Mouse (Mus musculus) urinary bladder, postnatal 4 days (tissue): ENCODE results near the gene 1190005I06Rik.

Experiments used
- DNase-seq, 2 experiments: peaks; one replicate each; pipeline ENCODE4 v3.0.0; 2021 to 2022; ENCODE audit warnings: low spot score in 2 of 2

Gene 1190005I06Rik

GRCm38 (mm10) chr8:120577821-120578220, 69.6 kb downstream of the 1190005I06Rik start:
- no peak for DNase-seq

DNA sequence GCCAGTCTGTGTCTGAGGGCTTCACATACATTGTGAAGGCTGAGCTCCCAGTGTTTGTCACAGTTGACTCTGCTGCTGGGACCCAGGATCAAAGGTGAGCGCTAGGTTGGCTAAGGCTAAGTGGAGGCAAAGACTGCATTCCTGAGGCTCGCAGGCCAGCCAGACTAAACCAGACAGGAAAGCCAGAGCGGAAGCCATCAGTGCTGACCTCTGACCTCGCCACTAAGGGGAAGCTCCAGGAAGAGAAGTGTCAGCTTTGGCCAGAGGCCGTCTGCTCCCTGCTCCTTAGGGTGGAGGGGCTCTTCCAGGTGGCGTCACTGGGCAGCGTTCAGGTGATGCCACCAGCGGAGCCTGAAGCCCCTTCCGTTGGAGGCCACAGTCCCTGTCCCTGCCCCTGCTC, 71.6 kb downstream of the 1190005I06Rik start:
- no peak for DNase-seq

- no peak for DNase-seq
These were observed 72.5 kb downstream of the 1190005I06Rik start for GRCm38 (mm10) chr8:120574941-120575340.

DNA sequence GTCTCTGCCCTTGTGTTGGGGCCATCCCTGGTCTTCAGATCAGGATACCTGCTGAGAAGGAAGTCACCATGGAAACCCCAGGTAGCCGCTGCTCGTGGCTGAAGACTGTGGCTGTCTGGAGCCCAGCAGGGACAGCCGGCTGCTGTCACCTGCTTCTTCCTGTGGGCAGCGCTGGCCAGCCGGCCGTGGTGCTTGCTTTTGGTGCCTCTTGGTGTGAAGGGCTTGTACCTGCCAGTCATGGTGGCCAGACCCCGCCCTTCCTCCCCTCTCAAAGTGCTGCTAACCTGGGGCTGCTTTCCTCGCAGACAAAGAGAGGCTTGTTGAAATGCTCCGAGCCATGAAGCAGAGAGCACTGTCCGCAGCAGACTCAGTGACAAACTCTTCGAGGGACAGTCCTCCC, 73.6 kb downstream of the 1190005I06Rik start:
- no peak for DNase-seq

- no peak for DNase-seq
These were observed 74.9 kb downstream of the 1190005I06Rik start for GRCm38 (mm10) chr8:120572534-120572933.

DNA sequence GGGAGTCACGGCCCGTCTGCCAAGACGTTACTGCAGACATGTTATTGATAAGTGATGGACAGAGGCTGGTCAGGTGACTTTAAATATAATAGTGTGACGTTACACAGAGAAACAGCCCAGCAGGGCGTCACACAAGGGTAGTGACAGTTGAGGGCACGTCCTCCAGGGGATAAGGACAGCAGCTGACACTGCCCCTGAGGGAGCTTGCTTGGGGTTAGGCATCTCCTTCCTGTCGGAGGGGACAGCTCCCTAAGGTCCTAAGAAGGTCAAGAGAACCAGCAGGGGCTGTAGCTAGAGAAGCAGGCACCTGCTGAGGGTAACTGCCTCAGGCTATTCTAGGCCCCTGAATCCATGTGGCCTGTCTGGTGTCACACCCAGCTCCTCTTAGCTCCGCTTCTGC, 75.9 kb downstream of the 1190005I06Rik start:
- no peak for DNase-seq

GRCm38 (mm10) chr8:120569939-120570715, 77.3 kb downstream of the 1190005I06Rik start:
- peak; percentile 68 to 82 for DNase-seq

DNA sequence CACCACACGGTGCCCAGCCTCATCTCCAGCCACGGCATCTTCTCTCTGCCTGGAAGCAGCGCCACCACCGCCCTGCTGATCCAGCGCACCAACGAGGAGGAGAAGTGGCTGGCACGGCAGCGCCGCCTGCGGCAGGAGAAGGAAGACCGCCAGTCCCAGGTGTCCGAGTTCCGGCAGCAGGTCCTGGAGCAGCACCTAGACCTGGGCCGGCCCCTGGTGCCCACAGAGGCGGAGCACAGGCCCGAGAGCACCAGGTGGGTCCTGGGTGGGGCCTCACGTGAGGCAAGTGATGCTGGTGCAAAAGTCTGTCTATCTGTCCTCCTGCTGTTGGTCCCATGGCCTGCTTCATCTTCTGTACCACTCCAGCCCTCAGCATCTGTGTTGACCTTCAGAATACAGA, 78.3 kb downstream of the 1190005I06Rik start:
- no peak for DNase-seq

DNA sequence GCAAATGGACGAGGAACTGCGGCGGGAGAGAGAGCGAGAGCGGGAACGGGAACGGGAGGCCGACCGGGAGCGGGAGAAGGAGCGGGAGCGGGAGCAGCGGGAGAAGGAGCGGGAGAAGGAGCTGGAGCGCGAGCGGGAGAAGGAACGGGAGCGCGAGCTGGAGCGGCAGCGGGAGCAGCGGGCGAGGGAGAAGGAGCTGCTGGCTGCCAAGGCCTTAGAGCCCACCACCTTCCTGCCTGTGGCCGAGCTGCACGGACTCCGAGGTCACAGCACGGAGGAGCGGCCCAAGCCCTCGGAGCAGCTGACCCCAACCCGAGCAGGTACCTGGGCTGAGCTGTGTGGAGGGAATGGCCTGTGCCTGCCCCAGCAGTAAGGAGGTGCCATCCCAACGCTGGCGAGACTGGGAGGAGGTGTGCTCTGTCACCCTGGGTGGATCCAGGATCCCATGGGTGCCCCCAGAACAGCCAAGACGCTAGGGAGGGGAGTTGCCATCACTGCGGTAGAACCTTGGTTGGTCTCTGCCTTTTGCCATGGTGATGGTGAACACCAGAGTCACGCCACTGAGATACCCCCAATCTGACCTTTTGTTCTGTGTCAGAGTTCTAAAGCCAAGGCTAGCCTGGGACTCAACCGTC, 79.2 kb downstream of the 1190005I06Rik start:
- no peak for DNase-seq

DNA sequence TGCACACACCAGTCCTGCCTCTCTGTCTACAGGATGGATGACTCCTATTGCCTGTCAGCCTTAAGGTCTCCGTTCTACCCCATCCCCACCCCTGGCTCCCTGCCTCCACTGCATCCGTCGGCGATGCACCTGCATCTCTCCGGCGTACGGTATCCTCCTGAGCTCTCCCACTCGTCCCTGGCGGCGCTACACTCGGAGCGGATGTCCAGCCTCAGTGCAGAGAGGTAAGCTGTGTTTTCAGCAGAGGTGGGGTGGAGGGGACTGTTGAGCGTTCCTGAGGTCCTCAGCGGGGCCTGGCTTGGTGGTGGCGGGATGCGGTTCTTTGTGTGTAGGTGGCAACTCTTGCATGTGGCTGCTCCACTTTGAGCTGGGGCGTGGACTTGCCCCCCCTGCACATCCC, 79.7 kb downstream of the 1190005I06Rik start:
- no peak for DNase-seq

DNA sequence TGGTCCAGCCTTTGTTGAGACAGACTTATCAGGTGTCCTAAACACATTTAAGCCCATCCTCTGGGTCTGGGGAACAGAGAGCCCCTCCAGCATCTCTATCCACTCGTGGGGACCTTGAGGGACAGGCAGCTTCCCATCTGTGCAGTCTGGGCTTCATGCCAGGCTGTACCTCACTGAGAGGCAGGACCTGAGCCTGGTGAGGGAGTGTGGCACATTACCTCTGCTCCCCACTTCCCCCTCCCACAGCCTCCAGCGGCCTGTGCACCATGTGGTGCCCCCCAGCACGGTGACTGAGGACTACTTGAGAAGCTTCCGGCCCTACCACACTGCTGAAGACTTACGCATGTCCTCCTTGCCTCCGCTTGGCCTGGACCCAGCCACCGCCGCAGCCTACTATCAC, 80.8 kb downstream of the 1190005I06Rik start:
- no peak for DNase-seq

DNA sequence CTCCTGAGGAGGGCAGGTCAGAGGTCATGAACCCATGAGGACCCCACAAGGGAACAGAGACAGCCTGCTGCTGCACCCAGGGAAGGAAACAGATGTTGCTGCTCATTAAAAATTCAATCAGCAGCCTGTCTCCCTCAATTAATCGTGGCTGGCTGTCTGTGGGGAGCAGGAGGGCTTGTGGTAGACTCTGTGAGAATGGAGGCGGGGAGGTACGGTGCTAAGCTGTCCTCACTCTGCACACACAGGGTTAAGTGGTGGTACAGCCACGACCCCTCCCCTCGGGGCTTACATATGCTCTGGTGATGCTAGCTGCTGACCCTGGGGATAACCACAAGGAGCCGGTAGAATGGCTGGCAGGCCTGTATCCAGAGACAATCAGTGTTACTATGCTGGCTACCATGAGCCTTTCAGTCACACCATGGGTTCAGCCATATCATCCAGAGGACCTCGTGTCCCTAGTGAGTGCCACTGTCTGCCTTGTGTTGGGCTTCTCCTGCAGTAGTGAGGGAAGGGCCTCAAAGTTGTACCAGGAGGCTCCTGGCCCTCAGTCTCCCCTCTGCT, 82.2 kb downstream of the 1190005I06Rik start:
- DNase-seq, result no peak

DNA sequence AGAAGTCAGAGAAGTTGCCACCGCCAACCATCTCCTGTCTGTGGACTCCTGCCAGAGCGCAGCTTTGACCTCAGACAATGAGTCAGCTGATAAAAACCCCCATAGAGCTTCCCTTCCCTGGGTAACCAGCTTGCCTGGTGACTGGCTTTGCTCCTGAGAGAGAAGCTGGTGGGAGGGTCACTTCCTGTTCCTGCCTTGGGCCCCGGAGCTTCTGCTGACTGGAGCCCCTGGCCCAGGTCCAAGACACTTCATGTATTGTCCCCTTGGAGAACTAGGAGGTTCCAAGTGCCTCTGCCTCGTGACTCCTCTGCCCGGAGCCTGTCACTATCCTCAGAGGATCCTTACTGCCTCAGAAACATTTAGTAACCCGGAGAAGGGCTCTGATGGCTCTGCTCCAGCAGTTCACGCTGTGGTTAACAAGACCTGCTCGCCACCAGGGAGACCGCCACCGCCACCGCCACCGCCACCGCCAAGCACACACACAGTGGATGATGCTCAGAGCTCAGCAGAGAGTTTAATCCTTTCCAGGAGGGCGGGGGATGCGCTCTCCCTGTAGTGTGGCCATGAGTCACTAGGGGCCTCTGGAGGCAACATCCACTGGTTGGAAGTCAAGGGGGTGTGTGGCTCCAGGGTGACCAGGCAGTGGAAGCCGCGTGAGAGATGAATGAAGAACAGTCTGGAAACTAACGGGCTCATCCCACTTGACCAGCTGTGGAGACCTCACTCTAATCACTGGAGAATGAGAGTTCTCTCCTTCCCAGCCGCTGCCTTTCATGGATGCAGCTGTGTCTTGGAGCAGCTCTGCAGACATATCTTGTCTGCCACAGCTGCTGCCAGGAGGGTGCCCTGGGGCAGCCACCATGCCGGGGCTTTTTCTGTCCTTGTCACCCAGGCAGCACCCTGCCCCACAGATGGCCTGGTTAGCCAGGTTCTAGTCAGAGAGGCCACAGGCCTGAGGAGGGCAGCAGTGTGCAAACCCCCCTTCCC, 83.3 kb downstream of the 1190005I06Rik start:
- DNase-seq, result peak; percentile 78 to 84

DNA sequence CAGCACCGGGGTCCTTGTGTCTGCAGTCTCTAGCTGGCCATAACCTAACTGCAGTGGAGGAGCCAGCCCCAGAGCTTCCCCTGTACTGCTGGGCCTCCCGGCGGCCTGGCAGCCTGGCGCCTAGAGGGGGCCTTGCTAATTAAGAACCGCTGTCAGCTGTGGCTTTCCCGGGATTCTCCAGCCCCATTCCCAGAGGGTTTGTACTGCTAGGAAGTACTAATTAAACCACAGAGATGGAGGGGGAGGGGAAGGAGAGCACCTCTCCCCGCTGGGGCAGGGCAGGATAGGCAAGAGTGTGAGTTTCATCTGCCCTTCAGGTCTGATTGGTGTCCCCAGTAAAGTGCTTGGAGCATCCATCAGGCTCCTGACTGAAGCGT, 84.1 kb downstream of the 1190005I06Rik start:
- DNase-seq, result no peak

GRCm38 (mm10) chr8:120562680-120563347, 84.6 kb downstream of the 1190005I06Rik start:
- no peak for DNase-seq

DNA sequence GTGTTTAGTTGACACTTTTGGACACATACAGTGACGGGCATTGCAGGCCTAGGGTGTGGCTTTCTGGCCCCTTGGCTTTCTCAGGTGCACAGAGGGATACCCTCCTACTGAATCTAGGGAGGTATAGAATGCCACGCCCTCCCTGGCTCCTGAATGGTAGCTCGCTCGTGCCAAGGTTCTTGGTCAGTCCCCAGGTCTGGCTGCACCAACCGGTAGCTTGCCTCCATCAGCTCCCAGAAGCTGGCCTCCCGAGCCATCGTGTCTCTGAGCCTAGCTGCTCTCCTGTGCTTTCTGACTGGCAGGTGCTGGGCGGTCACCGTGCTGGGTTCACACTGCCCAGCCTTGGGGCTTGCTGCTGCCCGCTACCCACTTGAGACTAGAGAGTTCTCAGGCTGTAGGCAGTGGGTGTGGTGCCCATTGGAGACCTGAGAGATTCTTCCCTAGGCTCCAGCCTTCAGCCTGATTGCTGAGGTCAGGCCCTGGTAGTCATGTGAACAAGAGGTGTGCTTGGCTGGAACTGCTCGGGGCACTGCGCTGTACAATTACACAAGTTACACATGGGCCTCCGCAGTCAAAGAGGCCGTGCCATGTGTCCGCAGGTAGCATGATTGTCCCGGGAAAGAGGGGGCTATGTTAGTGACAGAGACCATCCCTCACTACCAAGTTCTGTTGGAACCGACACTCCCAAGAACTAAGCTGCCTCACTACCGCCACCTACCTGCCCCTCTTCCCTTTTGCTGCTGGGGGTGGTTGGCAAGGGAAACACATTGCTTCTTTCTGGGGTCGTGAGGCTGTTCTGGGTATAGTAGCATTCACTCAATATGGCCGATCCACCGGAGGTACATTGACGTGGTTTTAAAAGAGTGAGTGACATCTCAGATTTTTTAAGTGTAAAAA, 85.6 kb downstream of the 1190005I06Rik start:
- no peak for DNase-seq

DNA sequence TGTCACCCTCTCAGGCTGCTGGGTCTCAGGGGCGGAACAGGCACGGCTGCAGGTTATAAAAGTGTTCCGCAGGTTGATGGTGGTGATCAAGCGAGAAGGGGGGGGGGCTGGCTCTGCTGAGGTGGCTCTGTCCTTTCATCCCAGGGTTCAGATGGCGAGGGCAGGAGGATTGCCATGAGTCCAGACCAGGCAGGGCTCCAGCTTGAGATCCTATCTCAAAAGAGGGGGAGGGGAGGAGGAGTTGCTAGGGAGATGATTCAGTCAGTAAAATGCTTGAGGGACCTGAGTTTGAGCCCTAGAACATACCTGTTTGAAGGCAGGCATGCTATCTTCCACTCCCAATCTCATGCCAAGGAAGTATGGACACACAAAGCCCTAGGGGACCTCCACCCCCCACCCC, 86.9 kb downstream of the 1190005I06Rik start:
- no peak for DNase-seq

DNA sequence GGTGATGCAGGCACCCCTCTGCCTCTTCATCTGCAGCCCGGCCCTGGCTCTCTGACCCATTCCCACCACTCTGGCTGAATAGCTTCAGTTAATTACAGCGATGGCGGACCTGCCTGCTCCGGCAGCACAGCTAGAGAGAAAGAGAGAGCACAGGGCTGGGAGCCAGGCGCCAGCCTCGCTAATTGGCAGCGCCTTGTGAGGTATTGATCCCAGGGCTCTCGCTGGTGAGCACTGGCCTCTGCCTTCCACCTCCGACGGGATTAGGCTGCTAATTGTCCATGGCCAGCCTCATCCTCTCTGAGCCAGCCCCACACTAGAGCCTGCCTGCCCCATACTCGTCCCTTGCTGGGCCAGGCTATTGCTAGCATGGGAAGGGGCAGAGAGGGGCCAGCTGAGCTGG, 87.8 kb downstream of the 1190005I06Rik start:
- DNase-seq, result no peak
